Mouse (Mus musculus) neural tube, embryonic 14.5 days (tissue): ENCODE measurements around the gene Slc25a39. TPM values are rescaled to one million over a fixed set of nuclear protein-coding genes. Genes with fewer than 3 reads are reported as not detected.

ENCODE experiments used
- ATAC-seq: fragments of 200-750 bp; cut with Nextera tagmentation; 2 replicates; pipeline ENCODE4 v1.8.0; 2017; ENCODE audit warnings: low read depth, mild to moderate bottlenecking, moderate TSS enrichment, moderate library complexity
- H3K27ac ChIP-seq: fragments of 300-500 bp; sonication (generic); 2 replicates; pipeline ENCODE4 v1.5.1; 2014; ENCODE audit warnings: low read depth, mild to moderate bottlenecking, control low read depth, low read length, moderate library complexity, mixed read lengths
- H3K27me3 ChIP-seq: fragments of 300-500 bp; sonication (generic); 2 replicates; pipeline ENCODE4 v1.6.1; 2014; ENCODE audit warnings: low read length; ENCODE audit not compliant: control insufficient read depth, insufficient read depth
- H3K36me3 ChIP-seq: fragments of 300-500 bp; sonication (generic); 2 replicates; pipeline ENCODE4 v1.6.1; 2014; ENCODE audit warnings: low read length, mixed read lengths; ENCODE audit not compliant: control insufficient read depth, insufficient read depth
- H3K4me1 ChIP-seq: fragments of 300-500 bp; sonication (generic); 2 replicates; pipeline ENCODE4 v1.6.1; 2014; ENCODE audit warnings: low read length; ENCODE audit not compliant: control insufficient read depth, insufficient read depth
- H3K4me2 ChIP-seq: fragments of 300-500 bp; sonication (generic); 2 replicates; pipeline ENCODE4 v1.6.1; 2014; ENCODE audit warnings: mild to moderate bottlenecking, low read depth, low read length, control low read depth
- H3K4me3 ChIP-seq: fragments of 300-500 bp; sonication (generic); 2 replicates; pipeline ENCODE4 v1.5.1; 2014; ENCODE audit warnings: low read depth, low read length, control low read depth, mixed read lengths
- H3K9ac ChIP-seq: fragments of 300-500 bp; sonication (generic); replicated peaks from 2 replicates; pipeline ENCODE4 v1.6.1; 2014; ENCODE audit warnings: low read depth, mild to moderate bottlenecking, control low read depth, low read length, mixed read lengths
- H3K9me3 ChIP-seq: fragments of 300-500 bp; sonication (generic); 2 replicates; pipeline ENCODE4 v1.6.1; 2016; ENCODE audit warnings: low read length; ENCODE audit not compliant: control insufficient read depth
- WGBS: fragments of 180-500 bp; shearing (Covaris S2); extraction: QIAGEN DNeasy Blood & Tissue Kit; methylation state at CpG from one replicate; pipeline ENCODE4 v1.1.7; 2014; 5-methylcytosine and 5-hydroxymethylcytosine counted together
- polyA plus RNA-seq: library from polyadenylated mRNA; unstranded; fragments of >200 nt; fragmentation: Nextera tagmentation; extraction: Ambion mirVana; gene quantifications from 2 replicates; pipeline ENCODE4 v1.2.1, GENCODE M21; 2014

Gene Slc25a39
- polyA plus RNA-seq, 1 experiment from 2014 or later = 141 TPM

DNA sequence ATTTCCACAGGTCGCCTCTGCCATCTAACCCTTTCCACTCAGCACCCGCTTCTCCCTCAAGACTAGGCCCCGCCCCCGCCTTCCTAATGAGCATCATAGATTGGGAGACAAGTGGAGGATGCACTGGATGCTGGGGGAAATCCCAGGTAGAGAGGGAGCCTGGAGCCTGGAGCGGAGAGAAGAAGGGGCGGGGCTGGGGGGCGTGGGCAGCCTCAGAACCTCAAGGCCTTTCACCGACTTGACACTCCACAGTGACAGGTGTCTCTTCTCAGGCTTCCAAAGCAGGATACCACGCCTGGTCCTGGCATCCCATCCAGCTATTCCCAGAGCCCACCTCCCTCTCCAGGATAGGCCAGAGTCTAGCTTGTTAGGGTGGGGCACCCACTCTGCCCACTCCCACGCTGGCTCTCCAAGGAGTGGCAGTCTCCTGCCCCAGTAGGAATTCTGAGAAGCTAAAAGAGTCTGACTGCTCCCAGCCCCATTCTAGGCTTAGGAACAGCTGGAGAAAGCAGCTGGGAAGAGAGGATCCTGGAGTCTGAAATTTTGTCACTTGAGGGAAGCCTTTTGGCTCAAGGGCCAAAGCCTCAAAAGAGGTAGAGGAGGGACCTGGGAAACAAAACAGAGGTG is 37.6 kb upstream of the Slc25a39 start:
- no peak for ATAC-seq
- peak overlapping the region; percentile 95 for H3K4me3 ChIP-seq
- peaks cover 10% of the 10 kb centered on the region for H3K36me3 ChIP-seq
- no peaks in the 10 kb centered on the region for H3K27me3 ChIP-seq
- WGBS = 19% methylated on average over 10 of the region's 10 CpGs
- H3K9me3 ChIP-seq = no peaks in the 10 kb centered on the region
- H3K4me2 ChIP-seq = peak overlapping the region; percentile 72
- H3K4me1 ChIP-seq = peaks cover 24% of the 10 kb centered on the region
- H3K27ac ChIP-seq = peak overlapping the region; percentile 96; the same call in 1 of the 2 replicates
- H3K9ac ChIP-seq = peak overlapping the region; percentile 12

DNA sequence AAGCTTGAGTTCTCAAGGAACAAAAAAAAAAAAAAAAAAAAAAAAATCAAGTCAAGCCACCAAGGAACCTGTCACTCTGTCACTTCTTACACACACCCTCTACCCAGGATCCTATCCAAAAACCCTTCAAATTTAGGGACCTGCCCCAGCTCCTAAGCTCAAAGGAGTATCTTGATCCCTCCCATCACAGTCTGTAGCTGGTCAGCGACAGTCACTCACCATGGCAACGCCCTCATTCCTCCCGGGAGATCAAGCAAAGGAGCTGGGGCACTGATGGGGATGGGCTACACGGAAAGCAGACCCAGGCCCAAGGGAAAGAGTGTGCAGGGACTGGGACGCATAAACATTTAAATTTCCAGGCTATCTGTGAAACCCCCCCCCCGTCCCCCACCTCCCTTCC is 37.0 kb upstream of the Slc25a39 start:
- Histone ChIP-seq H3K9me3 (no peaks in the 10 kb centered on the region), H3K4me2 (peak overlapping the region; percentile 72), H3K9ac (peak overlapping the region; percentile 12; the same call in 1 of the 2 replicates), H3K4me3 (no peak overlapping the region), H3K27me3 (no peaks in the 10 kb centered on the region), H3K36me3 (peaks cover 16% of the 10 kb centered on the region), H3K4me1 (peaks cover 24% of the 10 kb centered on the region), H3K27ac (no peak overlapping the region)
- 5% methylated on average over 6 of the region's 6 CpGs for WGBS
- ATAC-seq = no peak

DNA sequence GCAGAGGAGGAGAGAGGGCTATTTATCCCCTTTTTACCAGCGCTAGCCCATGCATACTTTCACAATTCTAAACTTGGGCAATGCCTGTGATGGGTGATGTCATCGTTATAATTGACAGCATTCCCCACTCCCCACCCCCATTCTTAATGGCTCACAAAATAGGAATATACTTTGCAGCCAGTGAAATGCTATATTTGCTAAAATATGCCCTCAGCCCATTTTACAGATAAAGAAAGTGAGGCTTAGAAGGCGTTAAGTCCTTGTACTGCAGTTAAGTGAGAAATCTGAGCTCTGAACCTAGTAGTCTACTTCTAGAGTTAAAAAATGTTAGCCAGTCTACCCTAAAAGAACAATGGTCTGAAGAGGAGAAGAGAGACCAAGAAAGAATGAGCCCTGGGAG is 36.6 kb upstream of the Slc25a39 start:
- no peak overlapping the region for H3K4me3 ChIP-seq
- H3K4me2 ChIP-seq = no peak overlapping the region
- no peak for ATAC-seq
- H3K4me1 ChIP-seq = peaks cover 24% of the 10 kb centered on the region
- H3K27ac ChIP-seq = no peak overlapping the region
- H3K27me3 ChIP-seq = no peaks in the 10 kb centered on the region
- H3K36me3 ChIP-seq = peaks cover 20% of the 10 kb centered on the region
- 78% methylated on average over 3 of the region's 3 CpGs for WGBS
- H3K9ac ChIP-seq = no peak overlapping the region
- H3K9me3 ChIP-seq = no peaks in the 10 kb centered on the region

DNA sequence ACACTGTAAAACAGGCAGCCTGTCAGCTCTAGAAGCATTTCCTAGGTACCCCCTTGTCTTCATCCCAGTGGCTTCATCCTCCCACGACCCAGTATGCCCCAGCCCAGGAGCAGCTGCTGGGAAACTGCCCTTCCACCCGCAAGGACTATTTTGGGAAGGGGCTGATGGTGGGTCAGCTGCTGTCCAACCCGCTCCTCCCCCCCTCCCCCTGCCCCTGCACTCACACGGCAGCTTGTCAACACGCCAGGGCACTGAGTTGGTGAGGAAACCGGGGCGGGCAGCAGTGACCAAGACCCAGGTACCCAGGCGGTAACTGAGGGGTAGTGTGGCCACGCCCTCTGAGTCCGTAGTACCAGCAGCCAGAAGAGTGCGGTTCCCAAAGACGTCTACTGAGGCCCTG is 36.0 kb upstream of the Slc25a39 start:
- Histone ChIP-seq H3K9ac (no peak overlapping the region), H3K27ac (no peak overlapping the region), H3K4me2 (no peak overlapping the region), H3K4me1 (peaks cover 24% of the 10 kb centered on the region), H3K36me3 (peaks cover 25% of the 10 kb centered on the region), H3K4me3 (no peak overlapping the region), H3K27me3 (no peaks in the 10 kb centered on the region), H3K9me3 (no peaks in the 10 kb centered on the region)
- WGBS = 66% methylated on average over 12 of the region's 12 CpGs
- no peak for ATAC-seq

DNA sequence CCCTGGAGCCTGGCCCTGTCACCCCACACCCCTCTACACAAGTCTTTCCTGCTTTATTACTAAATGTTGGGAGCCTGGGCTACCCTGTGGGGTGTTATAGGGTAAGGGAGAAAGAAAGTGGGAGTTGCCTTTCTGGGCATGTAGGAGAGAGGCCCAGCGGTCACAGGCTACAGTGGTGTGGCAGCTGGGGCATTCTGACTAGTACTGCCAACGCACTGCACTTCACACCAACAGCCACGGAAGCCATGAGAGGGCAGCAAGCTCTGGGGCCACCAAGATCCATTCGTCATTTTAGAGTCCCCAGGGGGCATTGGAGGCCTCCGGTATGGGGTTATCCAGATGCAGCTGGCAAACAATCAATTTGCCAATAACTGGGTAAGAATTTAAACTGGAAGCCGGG is 34.3 kb upstream of the Slc25a39 start:
- no peak for ATAC-seq
- H3K9ac ChIP-seq = no peak overlapping the region
- peaks cover 39% of the 10 kb centered on the region for H3K36me3 ChIP-seq
- no peaks in the 10 kb centered on the region for H3K27me3 ChIP-seq
- no peak overlapping the region for H3K4me2 ChIP-seq
- peaks cover 34% of the 10 kb centered on the region for H3K4me1 ChIP-seq
- 65% methylated on average over 6 of the region's 6 CpGs for WGBS
- H3K27ac ChIP-seq = no peak overlapping the region
- H3K9me3 ChIP-seq = no peaks in the 10 kb centered on the region
- H3K4me3 ChIP-seq = no peak overlapping the region

DNA sequence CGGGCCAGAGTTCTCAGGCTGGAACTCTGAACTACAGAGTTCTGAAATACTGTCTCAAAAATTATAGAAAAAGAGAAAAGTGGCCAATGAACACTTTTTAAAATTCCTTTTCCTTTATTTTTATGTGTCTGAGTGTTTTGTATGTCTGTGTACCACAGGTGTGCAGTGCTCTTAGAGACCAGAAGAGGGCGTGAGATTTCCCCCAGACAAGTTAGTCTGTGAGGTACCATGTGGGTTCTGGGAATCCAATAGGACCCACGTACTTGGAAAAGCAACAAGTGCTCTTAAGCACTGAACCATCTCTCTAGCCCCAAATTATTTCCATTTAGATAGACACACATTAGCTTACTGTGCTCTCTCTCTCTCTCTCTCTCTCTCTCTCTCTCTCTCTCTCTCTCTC is 33.7 kb upstream of the Slc25a39 start:
- Histone ChIP-seq H3K9ac (no peak overlapping the region), H3K36me3 (peaks cover 42% of the 10 kb centered on the region), H3K27ac (no peak overlapping the region), H3K4me1 (peaks cover 35% of the 10 kb centered on the region), H3K4me3 (no peak overlapping the region), H3K9me3 (no peaks in the 10 kb centered on the region), H3K27me3 (no peaks in the 10 kb centered on the region), H3K4me2 (no peak overlapping the region)
- no peak for ATAC-seq
- WGBS = 84% methylated on average over 3 of the region's 3 CpGs

DNA sequence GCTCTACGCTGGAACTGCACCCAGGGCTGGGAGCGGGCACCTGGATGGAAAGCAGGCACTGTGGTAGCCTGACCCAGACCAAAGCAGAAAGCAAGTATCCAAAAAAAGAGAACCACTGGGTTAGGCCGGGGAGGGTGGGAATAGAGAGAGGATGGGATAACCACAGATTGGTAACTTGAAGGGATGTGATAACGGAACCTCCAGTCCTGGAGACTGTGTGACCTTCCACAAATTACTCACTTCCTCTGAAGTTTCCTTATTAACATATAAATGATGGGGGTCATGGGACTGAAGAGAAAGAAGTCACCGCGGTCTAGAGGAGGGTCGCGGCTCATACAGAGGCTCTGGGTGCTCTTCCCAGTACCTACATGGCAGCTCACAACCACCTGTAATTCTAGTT is 32.5 kb upstream of the Slc25a39 start:
- no peak overlapping the region for H3K4me3 ChIP-seq
- 81% methylated on average over 8 of the region's 8 CpGs for WGBS

DNA sequence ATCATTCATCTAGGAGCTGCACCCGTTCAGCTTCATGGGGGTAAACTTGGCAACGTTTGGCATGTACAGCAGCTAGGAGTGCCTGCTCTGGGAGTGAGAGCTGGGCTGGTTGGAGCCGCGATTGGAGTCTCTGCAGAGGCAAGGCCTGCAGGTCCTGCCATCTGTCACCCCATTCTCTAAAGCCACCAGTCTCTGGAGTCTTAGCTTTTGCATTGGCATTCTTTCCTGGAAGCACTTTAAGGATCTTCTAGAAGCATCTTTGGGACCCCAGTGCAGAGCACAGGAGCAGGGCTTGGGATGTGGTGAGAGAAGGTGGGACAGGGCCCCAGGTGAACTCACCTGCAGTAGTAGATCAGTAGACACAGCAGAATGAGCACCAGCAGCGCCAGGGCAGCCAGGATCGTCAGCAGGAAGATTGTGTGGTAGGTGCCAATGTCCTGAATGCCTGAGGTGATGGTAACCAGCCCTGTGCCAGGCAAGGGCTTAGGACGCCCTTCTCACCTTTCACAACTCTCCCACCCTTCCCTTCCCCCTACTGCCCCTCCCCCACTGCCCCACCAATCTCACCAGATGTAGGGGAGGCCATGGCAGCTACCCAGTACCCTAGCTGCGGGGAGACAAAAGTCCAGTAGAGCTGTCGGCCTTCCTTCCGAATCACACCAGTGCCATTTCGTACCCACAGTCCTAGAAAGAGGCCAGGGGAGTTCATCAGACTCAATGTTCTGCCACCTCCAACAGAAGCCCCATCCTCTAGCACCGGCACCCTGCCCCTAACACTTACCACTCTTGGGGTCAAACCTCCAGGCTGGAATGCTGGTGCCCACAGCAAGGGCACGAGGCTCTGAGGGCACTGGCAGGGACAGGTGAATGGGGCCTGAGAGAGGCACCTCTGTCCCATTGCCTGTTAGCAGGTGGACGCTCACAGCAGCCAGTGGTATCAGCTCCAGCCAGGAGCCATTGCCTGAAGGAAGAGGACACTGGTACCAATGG is 31.6 kb upstream of the Slc25a39 start:
- ATAC-seq = no peak
- Histone ChIP-seq H3K27ac (no peak overlapping the region), H3K36me3 (peaks cover 61% of the 10 kb centered on the region), H3K4me3 (no peak overlapping the region), H3K4me1 (peaks cover 18% of the 10 kb centered on the region), H3K27me3 (no peaks in the 10 kb centered on the region), H3K9me3 (no peaks in the 10 kb centered on the region), H3K9ac (no peak overlapping the region; the same call in 1 of the 2 replicates), H3K4me2 (no peak overlapping the region)
- 76% methylated on average over 14 of the region's 14 CpGs for WGBS

More for the DNA sequence above, 32.5 kb upstream of the Slc25a39 start:
- Histone ChIP-seq H3K9me3 (no peaks in the 10 kb centered on the region), H3K27me3 (no peaks in the 10 kb centered on the region), H3K9ac (no peak overlapping the region), H3K4me2 (no peak overlapping the region), H3K4me1 (peaks cover 25% of the 10 kb centered on the region), H3K36me3 (peaks cover 54% of the 10 kb centered on the region), H3K27ac (no peak overlapping the region)
- ATAC-seq = no peak
